Mouse (Mus musculus) urinary bladder, postnatal 10 days (tissue): ENCODE measurements around the gene Paqr6.

Experiments used
- DNase-seq: peaks from one replicate; pipeline ENCODE4 v3.0.0; 2022; ENCODE audit warnings: low spot score

The Paqr6 gene

DNA sequence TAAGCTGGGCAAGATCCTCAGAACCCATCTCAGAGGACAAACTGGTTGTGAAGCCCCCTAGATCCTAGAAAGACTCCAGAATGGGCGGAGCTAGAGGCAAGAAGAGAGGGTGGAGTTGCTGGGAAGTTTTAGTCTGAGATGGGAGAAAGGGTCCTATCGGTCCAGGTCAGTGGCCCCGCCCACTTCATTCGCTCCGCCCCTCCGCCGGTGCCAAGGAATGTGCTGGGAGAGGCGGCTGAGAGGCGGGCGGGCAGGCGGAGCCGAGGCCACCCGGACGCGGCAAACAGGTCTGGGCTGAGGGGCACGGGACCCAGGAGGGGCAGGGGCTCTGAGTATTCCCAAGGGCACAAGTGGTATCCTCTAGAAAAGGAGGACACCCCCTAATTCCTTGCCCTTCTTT, at the start of gene Paqr6:
Gene Paqr6 (plus strand): TSS at position 248 of the 400 bp plus-strand sequence.
- DNase-seq: peak; percentile 47

DNA sequence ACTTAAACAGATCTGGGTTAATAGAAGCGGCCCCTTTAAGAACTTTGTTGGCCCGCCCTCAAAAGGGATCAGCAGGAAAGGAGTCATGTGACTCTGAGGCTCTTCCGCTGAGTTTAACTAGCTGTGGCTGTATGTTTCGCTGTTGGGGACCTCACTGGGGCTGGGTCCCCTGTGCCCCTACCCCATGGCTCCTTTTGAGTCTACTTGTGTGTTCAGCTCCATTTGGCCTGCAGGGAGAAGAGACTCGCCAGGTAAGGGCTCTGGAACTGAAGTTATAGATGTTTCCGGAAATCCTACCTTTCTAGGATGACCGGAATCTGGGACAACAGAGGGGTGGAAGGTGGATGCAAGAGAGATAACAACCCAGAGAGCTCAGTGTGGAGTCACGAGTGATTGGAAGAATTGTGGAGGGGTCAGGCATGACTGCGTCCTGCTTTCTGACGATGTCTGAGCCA, 39.4 kb upstream of the Paqr6 start, which contains the start of gene Glmp:
Gene Glmp (plus strand): TSS at position 73 of the 455 bp plus-strand sequence.
- DNase-seq: no peak

DNA sequence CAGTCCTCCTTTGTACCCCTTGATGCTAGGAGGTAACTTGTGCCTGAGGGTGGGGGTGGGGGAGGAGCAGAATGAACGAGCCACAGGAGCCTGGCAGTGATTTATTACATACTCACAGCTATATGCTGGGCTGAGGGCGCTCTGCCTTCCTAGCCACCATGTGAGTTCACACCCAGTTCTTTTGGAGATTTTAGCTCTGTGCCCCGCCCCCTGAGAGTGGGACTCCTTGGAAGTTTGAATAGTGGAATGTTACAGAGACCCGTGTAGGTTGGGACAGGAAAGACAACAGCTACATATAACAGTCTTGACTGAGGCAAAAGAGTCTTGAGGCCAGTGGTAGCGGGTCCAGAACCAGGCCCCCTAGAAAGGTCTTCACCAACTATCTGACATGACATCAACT, 35.4 kb upstream of the Paqr6 start:
- no peak for DNase-seq

DNA sequence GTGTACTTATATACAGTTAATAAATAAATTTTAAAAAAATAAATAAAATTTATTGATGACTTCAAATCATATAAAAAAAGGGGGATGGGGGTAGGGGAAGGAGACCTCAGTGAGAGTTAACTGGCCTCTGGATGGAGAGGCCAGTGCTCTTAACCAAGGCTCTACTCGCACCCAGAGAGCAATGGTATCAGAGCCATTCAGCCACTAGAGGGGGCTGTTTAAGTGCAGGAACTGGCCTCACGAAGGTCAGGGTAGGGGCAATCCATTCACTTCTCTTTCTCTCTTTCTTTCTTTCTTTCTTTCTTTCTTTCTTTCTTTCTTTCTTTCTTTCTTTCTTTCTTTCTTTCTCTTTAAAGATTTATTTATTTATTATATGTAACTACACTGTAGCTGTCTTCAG, 33.1 kb upstream of the Paqr6 start:
- DNase-seq: no peak

DNA sequence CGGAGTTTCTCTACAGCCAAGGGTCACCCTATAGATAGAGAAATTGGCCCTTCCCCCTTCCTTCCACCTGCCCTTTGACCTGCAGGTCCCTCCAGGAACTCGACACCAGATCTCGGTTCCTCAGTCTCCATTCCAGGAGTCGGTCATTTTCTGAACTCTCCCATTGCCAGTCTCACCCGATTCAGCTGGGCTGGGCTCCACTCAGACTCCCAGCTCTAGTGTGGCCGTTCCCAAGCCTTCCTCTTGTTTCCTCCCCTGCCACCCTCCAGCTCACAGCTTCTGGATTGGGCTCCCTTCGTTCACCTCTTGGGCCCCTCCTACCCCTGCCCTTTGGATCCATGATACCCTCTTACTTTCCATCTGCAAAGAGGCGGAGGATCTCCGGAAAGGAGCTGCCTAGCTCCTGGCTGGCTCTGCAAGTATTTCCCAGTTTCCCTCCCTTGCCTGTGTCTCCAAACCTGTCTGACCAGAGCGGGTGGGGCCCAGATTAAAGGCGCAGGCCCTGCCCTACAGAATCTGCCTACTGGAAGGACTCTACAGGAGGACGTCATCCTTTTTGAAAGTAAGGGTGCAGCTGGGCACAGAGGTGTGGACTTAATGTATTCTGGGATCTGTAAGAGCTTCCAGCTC, 30.2 kb upstream of the Paqr6 start:
- DNase-seq: no peak

DNA sequence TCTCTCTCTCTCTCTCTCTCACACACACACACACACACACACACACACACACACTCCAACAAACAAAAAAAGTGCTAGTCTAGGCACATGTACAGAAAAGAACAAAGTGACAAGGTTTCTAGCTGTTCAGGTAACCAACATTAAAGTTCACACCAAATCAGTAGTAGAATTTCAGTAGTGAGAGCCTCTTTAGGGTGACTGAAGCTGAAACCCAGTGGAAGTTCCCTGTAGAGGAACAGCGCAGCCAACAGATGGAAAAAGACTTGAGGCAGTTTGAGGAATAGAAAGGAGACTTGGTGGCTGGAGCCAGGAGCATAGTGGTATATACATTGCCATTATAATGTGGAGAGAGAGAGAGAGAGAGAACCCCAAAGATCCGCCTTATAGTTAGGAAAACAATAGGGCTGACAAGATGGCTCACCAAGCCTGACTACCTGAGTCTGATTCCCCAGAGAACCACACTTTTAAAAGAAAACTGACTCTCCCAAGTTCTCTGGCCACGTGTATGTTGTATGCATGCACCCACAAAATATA, 29.4 kb upstream of the Paqr6 start:
- DNase-seq: no peak

DNA sequence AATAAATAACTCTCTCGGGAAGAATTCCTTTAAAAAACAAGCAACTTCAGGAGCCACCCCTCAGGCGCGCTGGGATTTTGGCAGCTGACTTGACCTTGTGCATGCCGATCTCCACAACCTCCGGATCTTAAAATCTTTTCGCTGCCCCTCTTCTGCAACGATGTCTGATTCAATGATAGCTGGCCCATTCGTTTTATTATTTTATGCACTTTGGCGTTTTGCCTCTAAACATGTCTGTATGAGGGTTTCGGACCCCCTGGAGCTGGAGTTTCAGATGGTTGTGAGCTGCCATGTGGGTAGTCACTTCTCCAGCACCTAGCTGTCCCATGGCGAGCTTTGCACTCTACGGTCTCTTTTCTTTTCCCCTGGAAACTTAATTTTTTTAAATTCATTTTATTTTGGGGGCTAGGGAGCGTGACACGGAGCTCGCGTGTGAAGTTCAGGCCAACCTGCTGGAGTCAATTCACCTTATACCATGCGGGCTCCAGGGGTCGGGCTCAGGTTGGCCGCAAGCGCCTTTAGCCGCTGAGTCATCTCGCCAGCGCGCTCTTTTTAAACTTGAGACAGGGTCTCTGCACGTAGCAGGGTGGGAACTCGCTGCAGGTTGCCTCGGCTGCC, 28.8 kb upstream of the Paqr6 start:
- DNase-seq: no peak

DNA sequence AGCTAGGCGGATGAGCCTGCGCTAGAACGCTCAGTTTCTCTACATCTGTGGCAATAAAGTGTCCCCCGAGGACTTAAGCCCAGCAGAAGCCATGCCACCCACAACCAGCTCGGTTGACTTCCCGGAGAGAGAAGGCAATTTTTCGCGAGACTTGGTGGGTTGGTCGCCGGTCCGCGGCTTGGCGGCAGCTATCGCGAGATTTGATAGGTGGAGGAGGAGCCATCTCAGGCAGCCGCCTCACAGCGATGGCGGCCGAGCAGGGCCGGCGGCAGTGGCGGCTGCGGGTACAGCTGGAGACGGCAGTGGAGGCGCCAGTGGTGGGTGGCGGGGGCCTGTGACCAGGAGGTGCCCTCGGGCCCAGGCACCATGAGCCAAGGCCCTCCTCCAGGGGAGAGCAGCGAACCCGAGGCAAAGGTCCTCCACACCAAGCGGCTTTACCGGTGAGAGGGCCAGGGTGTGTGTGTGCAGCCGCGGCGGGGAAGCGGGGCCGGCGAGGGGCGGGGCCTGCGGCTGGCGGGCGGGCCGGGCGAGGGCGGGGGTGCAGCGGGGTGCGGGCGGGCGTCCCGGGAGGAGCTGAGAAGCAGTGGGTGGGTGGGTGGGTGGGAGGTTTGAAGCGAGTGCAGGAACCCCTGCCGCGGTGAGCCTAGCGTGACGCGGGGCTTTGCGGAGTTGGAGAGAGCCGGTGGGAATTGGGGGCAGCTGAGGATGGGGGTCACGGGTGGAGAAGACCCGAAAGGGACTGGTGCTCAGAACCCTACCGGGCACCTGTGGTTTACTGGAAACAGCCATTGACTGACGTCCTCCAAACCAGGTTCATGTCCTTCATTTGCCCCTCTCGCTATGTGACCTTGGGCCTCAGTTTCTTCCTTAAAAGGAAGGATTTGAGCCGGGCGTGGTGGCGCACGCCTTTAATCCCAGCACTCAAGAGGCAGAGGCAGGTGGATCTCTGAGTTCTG, 28.0 kb upstream of the Paqr6 start, which contains the start of the genes Tmem79 and Smg5:
Gene Tmem79 (minus strand): TSS at position 91 of the 956 bp plus-strand sequence.
Gene Smg5 (plus strand): TSS at position 203 of the 956 bp plus-strand sequence.
- peak; percentile 91 for DNase-seq

DNA sequence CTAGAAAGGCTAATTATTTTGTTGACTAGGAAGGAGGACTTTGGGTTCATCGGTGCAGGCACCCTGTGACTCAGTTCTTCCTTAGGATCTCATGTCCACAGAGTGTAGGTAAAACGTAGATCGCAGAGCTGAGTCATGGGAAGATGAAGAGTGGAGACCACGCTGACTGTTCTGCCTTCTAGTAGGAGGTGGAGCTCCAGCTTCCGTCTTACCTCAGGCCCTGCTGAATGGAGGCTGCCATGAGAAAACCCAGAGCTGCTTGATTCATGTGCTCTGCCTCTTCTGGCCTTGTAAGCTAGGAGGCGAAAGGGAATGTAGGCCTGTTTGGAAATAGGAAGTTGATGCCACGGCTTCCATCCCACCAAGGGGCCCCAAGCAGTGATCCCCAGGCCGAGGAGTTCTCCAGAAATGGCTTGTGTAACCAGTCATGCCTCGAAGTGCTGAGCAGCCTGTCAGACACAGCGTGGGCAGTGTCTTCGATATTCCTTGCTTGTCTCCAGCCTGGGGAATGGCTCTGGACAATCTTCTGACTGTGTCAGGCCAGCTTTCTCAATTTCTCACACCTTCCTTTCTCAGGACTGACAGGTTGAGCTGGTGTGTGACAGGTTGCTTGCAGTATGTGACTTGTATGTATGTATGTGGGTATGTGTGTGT, 26.9 kb upstream of the Paqr6 start:
- DNase-seq: no peak

DNA sequence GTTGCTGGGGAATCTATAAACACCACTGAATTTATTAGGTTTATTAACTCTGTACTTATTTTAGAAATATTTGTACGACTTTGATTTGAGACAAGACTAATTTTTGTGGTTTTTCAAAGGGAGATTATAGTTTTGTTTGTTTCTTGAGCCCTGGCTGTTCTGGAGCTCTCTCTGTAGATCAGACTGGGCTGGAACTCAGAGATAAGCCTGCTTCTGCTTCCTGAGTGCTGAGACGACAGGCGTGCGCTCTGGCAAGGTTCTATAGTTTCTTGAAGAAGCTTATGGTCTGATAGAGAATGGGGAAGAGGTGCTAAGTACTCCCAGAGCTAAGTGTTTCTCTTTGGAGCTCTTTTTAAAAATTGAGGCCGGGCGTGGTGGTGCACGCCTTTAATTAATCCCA, 26.1 kb upstream of the Paqr6 start:
- DNase-seq: no peak

DNA sequence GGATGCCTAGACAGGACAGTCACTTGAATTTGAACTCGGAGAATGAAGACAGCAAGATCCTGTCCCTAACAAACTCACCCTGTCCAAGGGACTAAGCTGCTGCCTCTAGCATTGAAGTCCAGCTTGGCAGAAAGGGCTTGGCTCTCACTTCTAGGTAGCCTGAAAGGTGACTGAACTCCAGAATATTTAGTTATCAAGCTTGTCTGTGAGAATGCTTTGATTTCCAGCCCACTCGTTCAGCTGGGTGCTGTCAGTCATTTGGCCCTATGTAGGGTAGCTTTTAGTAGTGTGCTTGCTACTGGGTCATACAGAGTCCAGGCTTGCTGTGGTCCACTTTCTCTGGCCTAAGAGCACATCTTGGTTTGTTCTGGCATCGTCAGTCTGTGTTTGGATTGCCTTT, 25.4 kb upstream of the Paqr6 start:
- no peak for DNase-seq

DNA sequence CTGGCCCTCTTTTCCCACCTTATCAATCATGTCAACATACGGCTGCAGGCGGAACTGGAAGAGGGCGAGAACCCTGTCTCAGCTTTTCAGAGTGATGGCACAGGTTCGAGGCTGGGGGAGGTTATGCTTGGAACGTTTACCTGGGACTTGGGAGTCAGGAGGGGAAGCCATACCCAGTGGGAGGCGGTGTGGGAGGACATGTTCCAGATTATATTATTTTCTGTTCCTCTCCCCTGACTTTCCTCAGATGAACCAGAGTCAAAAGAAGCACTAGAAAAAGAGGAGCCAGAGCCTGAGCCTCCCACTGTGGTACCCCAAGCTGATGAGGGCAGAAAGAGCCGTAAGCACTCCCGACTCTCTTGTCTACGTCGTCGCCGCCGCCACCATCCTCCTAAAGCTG, 13.7 kb upstream of the Paqr6 start:
- no peak for DNase-seq

DNA sequence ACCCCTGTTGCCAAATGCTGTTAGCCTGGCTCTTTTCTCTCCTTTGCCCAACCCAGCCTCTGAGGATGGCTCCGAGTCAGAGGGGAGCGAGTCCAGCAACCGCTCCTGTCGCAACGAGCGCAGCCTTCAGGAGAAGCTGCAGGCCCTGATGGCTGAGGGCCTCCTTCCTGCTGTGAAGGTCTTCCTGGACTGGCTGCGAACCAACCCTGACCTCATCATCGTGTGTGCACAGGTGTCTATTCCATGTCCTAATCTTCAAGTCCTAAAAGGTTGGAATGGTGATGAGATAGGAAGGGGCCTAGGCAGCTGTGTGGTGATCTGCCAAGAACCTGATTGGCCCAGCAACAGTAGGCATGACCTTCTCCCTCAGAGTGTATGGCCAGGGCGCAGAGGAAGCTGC, 11.5 kb upstream of the Paqr6 start:
- DNase-seq: no peak

DNA sequence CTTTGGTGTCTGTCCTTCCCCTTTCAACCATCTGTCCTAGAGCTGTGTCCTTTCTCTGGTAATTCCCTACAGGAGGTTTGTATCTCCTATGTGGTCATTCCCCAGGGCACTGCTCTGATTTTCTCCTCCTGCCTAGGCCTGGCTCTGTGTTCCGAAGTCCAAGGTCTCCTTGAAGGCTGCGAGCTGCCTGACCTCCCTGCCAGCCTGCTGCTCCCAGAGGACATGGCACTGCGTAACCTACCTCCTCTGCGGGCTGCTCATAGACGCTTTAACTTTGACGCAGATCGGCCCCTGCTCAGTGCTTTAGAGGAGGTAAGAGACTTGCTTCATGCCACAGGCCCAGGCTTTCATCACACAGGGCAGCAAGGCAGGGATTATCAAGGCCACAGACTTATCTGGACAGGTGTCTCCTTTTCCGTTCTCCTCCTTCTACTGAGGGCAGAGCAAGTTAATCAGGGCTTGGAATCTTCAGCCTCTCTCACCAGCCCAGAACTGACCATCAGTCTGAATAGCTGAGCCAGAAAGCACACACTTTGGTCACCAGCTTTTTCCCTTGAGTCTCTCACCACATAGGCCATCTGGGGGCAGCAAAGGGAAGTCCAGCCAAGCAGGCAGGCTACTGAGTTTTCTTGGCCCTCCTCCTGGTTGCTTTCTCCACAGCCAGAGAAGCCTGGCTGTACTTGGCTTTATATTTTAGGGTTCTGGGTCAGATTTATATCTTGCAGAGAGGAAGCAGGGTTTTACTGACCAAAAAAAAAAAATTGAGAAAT, 9.8 kb upstream of the Paqr6 start:
- no peak for DNase-seq

DNA sequence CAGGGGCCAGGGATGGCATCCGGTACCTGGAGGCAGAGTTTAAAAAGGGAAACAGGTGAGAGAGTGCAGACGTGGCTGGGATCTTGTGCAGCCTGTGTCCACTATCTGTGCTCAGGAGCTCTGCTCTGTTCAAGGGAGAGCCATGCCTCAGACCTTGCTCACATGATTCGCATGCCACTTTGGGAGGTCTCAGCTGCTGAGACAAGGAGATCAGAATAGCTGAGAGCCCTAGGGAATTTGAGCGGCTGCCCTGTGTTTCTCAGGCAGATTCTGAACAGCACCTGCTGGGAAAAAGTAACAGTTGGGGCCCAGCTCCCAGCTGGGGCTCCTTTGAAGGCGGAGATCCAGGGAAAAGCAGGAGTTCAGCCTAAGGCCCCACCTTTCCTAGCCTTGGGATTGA, 4.8 kb upstream of the Paqr6 start:
- DNase-seq: no peak

DNA sequence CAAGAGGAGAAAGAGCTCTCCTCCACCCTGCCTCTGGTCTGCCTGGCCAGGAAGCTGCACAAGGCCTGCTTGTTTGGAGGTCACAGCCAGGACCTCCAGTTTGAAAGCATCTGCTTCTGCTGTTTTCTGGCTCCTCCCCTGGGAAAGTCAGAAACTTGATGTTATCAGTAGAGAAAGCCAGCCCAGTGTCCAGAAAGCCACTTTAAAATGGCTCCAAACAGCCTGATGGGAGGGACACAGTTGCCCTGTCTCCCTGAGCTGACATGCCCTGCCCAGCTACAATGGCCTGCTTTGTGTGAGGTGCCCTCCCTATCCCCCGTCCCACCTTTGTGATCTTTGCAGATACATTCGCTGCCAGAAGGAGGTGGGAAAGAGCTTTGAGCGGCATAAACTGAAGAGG, 4.4 kb upstream of the Paqr6 start:
- no peak for DNase-seq

DNA sequence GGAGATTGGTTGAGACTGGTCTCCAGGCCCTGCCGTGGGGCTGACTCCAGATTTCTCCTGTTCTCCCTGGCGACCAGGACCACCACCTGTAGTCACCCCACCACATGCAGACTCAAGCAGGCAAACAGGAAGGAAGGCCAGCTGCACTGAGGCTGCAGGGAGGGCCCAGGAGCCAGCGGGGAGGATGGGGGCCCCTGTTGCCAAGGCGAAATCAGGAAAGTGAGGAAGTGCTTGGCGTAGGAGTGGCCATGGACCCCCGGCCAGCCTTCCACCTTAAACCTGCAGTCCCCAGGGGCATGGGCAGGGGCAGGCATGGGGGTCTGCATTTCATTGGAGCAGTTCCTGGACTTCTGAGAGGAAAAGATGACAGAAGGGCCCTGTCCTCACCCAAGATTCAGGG, 3.3 kb upstream of the Paqr6 start:
- DNase-seq: no peak

DNA sequence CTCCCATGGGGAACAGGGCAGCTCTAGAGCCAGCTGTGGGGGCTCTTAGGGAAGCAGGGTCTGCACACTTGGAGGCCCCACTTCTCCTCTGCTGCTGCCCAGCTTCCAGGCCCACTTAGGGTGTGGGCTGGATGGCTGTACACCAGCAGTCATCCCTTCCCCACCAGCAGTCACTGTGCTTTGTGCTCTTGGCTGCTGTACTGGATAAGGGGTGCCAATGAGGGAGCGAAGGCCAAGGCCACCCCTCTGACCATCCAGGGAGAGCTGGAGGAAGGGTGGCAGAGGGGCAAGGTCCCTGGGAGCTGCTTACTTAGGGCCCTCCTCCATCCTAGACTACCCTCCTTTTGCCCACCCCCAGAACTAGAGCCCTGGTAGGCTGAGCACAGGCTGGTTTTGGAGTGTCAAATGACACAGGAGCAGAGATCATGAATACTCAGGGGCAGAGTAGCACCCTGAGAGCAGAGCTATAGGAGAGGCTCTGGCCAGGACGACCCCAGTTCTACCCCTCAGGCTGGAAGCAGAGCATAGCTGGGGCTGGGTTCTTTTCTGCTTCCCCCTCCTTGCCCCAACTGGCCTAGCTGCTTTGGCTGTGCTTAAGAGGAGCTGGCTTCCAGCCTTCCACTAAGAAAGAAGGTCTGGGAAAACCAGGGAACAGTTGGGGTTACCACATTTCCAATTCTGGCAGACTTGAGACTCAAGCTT, 2.6 kb upstream of the Paqr6 start:
- DNase-seq: no peak

DNA sequence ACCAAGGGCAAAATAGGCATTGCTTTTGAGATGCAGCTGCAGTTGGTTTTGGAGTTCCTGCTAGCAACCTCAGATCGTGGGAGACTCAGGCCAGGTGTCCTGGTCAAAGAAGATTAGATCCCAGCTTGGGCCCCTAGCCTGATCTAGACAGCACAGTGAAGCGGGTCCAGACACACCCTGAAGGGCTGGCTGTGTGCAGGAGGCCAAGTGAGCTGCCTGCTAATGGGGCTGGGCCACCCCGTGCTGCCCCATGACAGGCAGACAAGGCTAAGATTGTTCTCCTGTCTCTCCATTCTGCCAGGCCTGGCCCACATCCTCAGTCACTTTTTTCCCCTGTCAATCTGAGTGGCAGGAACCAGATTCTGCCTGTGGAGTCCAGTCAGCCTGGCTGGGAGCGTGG, 684 bp upstream of the Paqr6 start:
- no peak for DNase-seq

DNA sequence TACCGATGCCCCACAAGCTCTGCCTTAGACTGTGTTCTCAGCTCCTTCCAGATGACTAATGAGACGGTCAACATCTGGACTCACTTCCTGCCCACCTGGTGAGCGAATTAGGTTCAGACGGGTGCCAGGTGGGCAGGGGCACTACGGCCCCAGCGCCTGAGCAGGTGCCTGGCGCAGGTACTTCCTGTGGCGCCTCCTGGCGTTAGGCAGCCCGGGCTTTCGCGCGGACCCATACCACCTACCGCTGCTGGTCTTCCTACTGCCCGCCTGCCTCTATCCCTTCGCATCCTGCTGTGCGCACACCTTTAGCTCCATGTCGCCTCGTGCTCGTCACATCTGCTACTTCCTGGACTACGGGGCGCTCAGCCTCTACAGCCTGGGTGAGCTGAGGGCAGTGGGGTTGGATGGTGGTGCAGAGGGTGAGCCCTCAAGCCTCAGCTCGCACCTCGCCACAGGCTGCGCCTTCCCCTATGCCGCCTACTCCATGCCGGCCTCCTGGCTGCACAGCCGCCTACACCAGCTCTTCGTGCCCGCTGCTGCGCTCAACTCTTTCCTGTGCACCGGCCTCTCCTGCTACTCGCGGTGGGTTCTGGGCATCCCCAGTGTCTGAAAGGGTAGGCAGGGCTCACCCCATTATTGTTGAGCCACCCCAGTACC, 1.4 kb downstream of the Paqr6 start:
- DNase-seq: no peak
